Mouse (Mus musculus) telencephalon, adult 2 months (tissue): ENCODE data around the gene Upf1.

Experiments used
- DNase-seq: peaks from one replicate; pipeline ENCODE4 v3.0.0-alpha.2; 2011; ENCODE audit warnings: low read depth, low spot score

Upf1 gene

DNA sequence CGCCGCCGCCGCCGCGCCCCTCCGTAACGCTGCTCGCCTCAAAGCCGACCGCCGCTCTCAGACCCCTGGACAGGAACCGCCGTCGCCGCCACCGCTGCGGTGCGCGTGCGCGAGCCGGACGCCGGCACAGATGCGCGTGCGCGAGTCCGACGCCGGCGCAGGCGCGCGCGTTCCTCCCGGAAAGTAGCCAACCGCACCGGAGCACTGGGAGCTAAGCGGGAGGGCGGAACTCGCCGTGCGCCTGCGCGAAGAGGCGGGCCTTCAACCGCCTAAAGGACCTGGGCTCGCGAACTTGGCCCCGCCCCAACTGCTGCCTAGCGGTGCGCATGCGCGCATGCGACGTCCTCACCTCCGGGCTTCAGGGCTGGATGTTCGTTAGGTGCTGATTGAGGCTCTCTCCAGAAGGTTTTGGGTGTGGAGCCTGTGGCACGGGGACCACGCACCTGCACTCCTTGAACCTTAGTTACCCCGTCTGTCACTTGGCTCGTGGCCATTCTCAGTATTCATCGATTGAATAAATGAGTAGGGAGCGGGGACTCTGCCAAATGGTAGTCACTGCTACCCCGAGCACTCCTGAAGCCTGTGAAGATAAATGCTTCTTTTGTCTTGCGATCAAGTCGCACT lies at the start of gene Upf1:
Upf1 (minus strand) TSS at position 85 of the 624 bp plus-strand sequence.
- peak; percentile 96 for DNase-seq

DNA sequence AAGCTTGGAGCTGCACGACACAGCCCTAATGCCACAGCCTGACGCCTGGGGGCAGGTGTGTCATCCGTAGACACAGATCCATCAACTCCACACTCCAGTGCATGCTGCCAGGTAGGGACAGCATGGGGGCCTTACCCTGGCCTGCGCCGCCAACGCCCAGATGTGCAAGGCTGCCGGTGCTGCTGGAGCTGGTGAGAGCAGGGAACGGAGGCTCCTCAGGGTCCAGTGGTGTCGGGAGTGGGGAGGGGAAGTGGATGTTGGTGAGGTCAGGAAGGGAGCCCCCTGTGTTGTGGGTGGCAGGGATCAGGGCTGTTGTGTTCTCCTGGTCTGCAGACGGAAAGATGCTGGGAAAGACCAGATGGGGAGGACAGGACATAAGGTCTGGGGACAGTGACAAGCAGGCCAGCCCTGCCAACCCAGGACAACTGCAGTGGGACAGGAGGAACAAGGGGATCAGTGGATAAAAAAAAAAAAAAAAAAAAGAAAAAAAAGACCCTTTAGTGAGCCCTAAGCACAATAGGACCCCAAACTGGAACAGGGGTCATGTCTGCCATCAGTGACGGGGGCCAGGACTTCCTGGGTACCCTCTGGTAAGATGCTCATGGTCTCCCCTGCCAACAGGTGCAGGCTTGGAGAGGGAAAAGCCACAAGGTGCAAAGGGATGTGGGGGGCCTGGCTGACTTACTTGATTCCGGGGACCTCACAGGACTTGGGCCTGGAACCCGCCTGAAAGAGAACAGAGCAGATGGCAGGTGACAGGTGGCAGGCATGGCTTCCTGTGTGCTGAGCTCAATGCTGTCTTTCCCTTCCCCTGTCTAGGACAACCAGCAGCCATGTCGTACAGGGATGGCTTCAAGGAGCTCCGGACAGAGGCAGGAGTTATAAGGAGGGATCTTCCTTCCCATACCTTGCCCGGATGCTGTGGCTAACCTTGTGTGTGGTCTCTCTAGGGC lies 44.8 kb upstream of the Upf1 start:
- no peak for DNase-seq

DNA sequence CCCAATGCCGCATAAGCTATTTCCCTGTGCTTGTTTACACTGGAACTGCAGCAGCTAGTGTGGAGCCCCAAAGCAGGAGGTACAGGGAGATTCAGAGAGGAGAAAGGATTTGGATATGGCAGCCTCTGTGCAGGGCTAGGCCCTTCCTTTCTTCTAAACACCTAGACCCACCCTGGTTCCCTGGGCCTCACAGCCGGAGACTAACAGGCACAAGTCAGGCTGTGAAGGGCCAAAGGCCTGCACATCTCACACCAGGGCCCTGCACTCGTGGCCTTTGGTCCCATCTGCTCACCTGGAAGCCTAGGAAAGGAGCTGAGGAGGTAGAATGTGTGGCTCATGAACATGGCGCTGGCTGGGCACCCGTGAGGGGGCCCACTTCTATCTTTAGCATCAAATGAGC lies 43.1 kb upstream of the Upf1 start:
- DNase-seq: no peak

DNA sequence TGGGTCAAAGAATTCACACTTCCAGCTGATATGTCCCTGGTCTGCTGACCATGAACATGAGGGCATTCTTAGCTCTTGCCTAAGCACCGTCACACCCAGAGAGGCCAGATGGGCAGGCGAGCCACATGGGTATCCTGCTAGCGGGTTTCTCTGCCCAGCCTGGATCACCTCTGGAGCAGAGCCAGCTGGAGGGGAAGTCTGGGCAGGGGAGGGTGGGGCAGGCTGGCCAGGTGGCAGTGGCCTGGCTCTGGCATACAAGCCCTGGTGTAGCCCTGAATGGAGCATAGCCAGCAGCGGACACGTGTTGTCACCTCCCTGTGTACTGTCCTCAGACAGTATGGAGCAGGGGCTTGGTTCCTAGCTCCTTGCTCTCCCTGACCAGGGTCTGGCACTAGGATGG lies 42.6 kb upstream of the Upf1 start:
- DNase-seq: no peak

DNA sequence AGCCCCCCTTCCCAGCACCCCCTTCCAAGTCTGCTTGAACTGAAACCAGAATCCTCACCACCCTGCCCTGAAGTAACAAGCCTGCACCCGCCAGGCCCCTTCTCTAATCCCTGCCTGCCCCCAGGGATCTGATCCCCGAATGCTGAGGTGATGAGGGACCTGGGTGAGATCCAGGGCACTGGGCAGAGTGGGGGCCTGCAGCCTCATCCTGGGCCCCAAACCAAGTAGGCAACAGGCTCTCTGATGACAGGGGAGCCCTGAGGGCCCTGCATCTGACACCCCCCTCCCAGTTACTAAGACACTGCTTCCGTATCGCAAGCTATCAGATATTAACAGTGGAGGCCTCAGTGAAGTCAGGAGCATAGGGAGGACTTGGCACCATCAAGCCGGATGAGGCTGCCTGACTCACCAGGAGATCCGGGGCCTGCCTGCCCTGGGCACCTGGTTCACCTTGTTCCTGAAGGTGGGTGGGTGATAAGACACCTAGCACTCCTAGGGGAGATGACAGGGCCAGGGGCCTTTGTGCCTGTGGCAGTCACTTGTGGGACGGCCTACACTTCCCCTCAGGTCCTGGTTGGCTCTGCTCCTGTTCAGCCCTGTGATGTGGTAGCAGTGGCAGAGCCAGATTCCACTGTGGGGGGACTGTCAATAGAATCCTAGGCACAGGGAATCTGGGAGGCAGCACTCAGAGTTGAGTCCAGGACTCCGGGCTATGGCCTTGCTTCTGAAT lies 41.4 kb upstream of the Upf1 start:
- no peak for DNase-seq

DNA sequence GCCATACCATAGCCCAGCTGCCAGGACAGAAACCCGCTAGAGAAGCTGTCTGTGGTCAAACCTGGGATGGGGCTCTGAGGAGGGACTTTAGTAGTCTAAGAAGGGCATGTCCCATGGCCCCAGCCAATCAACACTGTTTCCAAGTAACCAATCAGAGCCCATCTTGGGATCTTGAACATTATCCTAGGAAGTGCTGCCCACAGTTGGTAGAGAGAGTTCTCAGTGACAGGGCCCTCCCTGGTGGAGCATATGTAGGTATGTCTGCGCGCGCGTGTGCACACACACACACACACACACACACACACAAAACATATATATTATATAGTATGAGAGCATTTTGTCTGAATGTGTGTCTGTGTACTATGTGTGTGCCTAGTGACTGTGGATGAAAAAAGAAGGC lies 40.0 kb upstream of the Upf1 start:
- DNase-seq: no peak

DNA sequence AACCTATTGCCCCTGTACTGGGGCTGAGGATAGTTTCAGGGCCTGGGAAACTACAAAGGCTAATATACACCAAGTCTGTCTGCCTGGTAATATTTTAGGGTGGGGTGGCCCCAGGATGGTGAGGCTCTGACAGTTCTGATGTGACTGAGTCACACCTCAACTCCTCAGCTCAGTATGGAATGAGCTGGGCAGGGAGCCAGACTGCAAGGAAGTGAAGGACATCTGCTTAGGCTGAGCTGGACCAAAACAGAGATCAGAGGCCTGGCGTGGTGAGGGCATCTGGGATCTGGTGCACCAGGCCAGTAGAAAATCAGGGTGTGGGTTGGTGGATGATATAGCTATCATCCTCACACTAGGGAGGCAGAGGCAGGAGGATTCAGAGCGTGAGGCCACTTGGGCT lies 36.6 kb upstream of the Upf1 start:
- DNase-seq: no peak

DNA sequence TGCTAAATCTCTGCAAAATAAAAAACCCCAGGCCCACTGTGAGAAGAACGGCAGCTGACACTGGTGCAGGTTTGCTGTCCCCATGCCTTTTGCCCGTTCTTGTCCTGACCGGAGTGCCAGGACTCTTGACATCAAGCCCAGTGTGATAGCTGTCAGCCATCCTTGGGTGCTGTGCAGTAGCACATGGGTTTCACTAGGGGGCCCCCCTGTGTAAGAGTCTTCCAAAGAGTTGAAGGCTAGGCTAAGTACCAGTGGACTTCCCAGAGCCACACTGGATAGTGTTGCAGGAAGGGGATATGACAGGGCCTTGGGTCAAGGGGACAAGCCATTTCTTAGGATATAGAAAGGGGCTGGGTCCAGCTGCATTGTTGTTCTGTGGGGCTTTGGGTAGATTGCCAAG lies 30.2 kb upstream of the Upf1 start:
- peak; percentile 12 for DNase-seq

DNA sequence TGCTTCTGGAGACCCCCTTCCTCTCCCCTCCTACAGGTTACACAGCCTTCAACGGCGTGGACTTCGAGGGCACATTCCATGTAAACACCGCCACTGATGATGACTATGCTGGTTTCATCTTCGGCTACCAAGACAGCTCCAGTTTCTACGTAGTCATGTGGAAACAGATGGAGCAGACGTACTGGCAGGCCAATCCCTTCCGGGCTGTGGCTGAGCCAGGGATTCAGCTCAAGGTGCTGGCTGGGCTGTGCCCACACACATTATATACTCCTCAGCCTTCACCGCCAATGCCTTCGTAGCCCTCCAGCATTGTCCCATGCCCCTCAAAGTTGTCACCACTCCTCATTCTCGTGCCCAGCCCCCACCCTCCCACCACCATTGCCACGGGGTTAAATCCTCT lies 27.0 kb upstream of the Upf1 start:
- DNase-seq: peak; percentile 27

DNA sequence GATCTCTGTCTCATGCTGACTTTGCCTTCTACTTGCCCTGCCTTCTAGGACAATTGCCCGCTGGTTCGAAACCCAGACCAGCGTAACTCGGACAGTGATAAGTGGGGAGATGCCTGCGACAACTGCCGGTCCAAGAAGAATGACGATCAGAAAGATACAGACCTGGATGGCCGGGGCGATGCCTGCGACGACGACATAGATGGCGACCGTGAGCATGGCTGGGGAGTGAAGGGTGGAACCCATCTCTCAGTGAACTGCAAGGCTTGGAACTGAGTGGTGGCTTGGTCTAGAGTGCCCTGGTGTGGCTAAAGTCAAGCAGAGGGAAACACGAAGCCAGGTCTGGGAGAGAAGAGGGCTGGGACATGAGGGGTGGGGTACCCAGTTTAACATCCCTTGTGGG lies 24.0 kb upstream of the Upf1 start:
- DNase-seq: no peak

DNA sequence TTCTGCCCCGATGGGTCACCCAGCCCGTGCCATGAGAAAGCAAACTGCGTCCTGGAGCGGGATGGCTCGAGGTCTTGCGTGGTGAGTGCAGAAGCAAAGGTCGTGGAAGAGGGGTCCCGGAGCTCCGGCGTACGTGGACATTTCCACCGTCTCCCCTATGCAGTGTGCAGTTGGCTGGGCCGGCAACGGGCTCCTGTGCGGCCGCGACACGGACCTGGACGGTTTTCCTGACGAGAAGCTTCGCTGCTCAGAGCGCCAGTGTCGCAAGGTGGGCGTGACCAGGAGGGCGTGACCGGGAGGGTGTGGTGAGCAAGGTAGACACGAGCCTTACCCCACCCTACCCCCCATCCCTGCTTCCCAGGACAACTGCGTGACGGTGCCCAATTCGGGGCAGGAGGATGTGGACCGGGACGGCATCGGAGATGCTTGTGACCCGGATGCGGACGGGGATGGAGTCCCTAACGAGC lies 23.2 kb upstream of the Upf1 start:
- no peak for DNase-seq

DNA sequence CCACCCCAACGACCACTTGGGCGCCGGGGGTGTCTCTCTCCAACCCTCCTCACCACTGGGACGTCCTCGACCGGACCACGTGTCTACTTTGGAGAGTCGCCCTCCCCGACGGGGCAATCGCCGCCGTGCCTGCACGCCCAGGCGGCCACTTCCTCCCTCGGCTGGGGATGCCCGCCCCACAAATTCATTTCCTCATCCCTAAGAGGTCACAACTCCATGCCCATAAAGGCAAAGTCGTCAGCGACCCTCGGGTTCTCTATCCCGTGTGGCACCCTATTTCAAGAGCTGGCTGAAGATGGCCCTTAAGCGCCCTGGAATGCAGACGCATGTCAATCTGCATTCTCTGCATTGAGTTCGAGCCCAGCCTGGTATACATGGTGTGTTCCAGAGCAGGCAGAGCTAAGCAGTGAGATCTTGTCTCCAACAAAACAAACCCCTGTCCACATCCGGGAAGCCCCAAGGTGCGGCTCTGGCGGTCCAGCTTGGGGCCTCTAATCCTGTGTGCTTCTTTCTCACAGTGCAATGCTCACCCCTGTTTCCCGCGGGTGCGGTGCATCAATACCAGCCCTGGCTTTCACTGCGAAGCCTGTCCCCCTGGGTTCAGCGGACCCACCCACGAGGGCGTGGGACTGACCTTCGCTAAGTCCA lies 22.3 kb upstream of the Upf1 start:
- no peak for DNase-seq

DNA sequence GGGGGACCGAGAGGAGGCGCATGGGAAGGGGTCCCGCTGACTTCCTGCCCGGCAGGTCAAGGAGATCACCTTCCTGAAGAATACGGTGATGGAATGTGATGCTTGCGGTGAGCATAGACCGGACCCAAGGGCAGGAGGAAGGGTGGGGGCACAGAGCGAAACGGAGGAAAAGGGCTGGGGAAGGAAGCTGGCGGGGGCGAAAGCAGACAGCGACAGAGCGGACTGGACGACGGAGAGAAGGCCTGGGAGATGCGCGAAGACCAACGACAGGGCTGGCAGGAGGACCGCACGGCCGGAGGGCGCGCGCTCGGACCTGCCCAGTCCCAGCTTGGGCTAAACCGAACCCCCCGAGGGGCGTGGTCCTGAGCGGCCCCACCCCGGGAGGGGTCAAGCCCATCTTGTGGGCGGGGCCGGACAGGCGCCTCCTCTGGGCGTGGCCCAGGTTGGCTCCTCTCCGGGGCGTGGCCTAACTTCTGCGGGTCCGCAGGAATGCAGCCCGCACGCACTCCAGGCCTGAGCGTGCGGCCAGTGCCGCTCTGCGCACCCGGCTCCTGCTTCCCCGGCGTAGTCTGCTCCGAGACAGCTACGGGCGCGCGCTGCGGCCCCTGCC lies 21.3 kb upstream of the Upf1 start:
- no peak for DNase-seq

DNA sequence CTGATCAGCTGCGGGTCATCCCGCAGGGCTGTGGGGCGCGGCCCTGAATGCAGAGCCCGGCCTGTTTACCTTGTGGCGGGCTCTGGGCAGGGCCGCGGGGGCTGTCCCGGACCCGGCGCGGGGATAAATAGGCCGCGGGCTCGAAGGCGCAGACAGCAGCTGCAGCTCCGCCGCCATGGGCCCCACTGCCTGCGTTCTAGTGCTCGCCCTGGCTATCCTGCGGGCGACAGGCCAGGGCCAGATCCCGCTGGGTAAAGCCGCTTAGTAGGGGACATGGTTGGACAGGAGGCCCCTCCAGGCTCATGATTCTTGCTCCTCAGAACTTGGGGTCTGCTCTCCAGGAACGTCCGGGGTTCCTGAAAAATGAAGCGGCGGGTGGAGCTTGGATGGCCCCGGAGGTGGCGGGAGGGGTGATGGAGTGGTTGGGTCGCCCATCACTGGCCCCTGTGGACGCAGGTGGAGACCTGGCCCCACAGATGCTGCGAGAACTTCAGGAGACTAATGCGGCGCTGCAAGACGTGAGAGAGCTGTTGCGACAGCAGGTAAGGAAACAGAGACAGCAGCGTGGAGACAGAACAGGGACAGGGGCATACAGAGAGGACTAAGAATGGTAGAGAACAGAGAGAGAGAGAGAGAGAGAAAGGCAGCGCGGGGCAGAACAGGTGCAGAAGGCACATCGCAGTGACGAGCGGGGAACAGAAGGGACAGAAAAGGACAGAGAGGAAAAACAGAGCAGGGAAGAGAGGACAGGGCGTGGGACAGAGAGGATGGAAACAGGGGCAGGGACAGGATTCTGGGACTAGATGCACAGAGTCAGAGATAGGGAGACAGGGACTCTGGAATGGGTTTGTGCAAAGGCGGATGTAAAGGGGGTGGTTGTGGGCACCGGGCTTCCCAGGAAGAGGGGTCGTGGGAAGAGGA lies 20.6 kb upstream of the Upf1 start, which contains the start of gene Comp:
Comp (plus strand) TSS at position 162 of the 921 bp plus-strand sequence.
- DNase-seq: no peak

DNA sequence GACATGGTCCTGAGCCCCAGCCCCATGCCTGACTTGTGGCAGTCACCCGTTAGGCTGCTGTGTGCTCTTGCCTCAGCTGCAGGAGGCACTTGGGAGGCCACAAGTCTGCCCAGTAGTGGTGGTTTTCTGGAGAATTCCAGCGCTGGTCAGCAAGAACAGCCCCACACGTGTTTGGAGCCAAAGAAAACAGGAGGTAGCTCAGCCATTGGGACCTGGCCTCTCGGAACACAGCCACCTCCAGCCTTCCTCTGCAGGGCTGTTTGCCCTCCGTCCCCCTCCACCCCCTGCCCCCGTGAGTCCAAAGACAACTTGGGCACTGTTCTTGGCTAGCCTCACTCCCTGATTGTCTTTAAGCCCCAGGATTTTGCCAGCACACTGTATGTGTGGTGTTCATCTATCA lies 18.9 kb upstream of the Upf1 start:
- no peak for DNase-seq

DNA sequence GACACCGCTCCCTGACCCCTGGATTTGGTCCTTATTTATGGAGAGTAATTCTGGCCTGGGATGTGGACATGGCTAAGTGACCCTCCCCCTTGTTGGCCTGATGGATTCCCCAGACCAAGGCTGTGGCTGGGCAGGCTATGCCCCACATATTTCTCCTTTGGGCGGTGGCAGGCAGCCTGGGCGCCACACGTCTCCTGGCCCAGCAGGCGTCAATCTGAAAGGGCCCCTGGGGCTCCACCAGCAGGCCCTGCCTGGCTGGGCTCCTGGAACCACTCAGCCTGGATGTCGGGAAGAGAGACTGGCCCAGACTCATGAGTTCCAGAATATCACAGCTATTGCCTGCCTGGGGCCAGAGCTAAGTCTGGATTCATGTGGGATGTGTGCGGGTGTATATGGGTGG lies 17.4 kb upstream of the Upf1 start:
- DNase-seq: no peak

DNA sequence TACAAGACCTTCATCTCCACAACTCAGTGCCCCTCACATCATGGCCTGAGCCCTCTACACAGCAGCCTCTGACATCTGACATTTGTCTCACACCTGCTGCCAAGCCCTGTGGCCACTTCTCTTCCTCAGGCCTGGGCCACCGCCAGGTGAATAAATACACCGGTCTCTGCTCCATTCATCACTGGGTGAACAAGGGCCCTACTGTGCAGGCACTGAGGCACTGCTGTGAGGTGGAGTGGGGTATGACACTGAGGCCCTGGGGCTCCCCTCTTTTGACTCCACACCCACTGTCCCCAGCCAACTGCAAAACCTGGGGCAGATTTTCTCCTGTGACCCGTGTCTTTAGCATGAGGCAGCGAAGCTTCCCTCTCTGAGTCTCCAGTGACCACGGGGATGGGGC lies 13.5 kb upstream of the Upf1 start:
- DNase-seq: no peak

DNA sequence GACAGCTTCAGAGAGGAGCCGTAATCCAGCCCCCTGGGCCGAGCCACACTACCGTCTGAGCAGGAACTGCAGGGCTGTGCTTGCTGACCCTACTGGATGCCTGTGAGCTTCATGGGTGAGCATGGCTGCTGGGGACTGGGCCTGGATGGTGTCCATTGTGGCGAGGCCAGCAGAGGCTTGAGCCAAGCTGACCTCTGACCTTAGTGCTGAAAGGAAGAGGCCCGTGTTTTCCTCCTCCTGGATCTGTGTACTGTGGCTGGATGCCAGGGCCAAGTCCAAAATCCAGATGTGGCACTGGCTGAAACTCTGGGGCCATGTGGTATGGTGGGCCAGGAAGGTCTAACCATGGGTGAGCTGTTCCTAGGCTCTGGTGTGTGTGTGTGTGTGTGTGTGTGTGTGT lies 11.0 kb upstream of the Upf1 start:
- DNase-seq: no peak

DNA sequence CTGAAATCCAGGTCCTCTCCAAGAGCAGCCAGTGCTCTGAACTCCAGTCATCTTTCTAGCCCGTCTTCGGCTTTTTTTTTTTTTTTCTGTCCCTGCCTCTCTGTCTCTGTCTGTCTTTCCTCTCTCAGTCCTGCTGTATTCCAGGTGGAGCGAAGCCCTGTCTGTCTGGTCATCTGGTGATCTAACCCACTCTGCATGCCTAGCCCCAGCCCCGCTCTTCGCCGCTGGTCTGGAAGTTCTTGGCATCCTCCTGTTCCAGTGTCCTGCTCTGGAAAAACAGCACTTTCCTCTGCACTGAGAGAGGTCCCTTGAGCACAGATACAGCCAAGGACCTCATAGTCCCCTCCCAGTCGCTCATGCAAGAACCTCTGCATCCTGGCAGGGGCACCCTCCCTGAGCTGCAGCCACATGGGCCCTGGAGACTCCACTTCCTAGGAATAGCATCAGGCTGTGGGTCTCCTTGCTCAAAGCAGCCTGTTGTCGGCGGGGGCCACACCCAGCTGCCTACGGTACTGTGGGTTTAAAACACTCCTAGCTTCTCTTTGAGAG lies 8.5 kb upstream of the Upf1 start:
- no peak for DNase-seq

DNA sequence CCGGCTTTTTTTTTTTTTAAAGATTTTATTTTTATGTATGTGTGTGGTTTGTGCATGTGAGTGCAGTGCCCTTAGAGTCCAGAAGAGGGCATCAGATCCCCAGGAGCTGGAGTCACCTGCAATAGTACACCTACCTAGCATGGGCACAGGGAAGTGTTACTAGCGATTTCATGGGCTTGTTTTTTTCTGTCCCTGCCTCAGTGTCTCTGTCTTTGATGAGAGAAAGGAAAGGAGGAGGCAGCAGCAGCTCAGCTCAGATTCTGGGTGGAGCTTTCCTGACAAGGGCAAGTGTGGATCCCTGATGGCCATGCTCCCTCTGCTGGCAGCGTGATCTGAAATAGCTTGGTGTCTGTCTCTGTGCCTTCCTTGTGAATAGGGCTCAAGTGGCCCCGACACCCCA lies 7.7 kb upstream of the Upf1 start:
- no peak for DNase-seq
